In genomic region chr11:78162504-78162903, GRCm38 (mm10) we compare ENCODE assay signal across 8 mouse cellular contexts. TPM values are rescaled to one million over a fixed set of nuclear protein-coding genes. Genes with fewer than 3 reads are reported as not detected.
DNase-seq lines count a peak whose midpoint lies in the region; ATAC-seq lines count a peak whose summit lies in the region.

No protein-coding gene starts in this region.

- H3K27ac ChIP-seq in heart, embryonic 13.5 days (replicated peaks) = peak overlapping the region; percentile 96
- H3K27ac ChIP-seq in forebrain, embryonic 13.5 days = peak overlapping the region; percentile 99
- H3K27ac ChIP-seq in kidney, embryonic 14.5 days (ENCODE audit: low read depth, low read length) = peak overlapping the region; percentile 99; the same call in 1 of the 2 replicates
- H3K27ac ChIP-seq in midbrain, embryonic 12.5 days (replicated peaks) = peak overlapping the region; percentile 99

- H3K4me1 ChIP-seq in heart, embryonic 13.5 days = peaks cover 45% of the 10 kb centered on the region
- H3K4me1 ChIP-seq in forebrain, embryonic 13.5 days = peaks cover 44% of the 10 kb centered on the region
- peaks cover 31% of the 10 kb centered on the region for H3K4me1 ChIP-seq in kidney, embryonic 14.5 days (ENCODE audit: control insufficient read depth, insufficient read depth, low read length)
- H3K4me1 ChIP-seq in midbrain, embryonic 12.5 days = peaks cover 34% of the 10 kb centered on the region

- H3K9ac ChIP-seq in heart, embryonic 13.5 days = peak overlapping the region; percentile 94
- peak overlapping the region; percentile 99; the same call in 1 of the 2 replicates for H3K9ac ChIP-seq in forebrain, embryonic 13.5 days
- peak overlapping the region; percentile 99; the same call in 1 of the 2 replicates for H3K9ac ChIP-seq in kidney, embryonic 14.5 days (ENCODE audit: low read depth, low read length)
- peak overlapping the region; percentile 99; the same call in 1 of the 2 replicates for H3K9ac ChIP-seq in midbrain, embryonic 12.5 days (replicated peaks)

- DNase-seq in heart, adult 18-20 months = no peak
- peak; percentile 43 for DNase-seq in Muller cell, postnatal 12 days (ENCODE audit: inconsistent ontology term)
- DNase-seq in urinary bladder, postnatal 25 days (ENCODE audit: low spot score) = no peak
- DNase-seq in thymus, adult 18-20 months = no peak

- H3K4me2 ChIP-seq in heart, embryonic 13.5 days = peak overlapping the region; percentile 80
- H3K4me2 ChIP-seq in forebrain, embryonic 13.5 days = peak overlapping the region; percentile 81
- peak overlapping the region; percentile 75 for H3K4me2 ChIP-seq in kidney, embryonic 14.5 days (replicated peaks; ENCODE audit: low read depth, low read length)
- H3K4me2 ChIP-seq in midbrain, embryonic 12.5 days (replicated peaks) = peak overlapping the region; percentile 75

- H3K9me3 ChIP-seq in heart, embryonic 13.5 days = no peaks in the 10 kb centered on the region
- no peaks in the 10 kb centered on the region for H3K9me3 ChIP-seq in forebrain, embryonic 13.5 days (replicated peaks)
- H3K9me3 ChIP-seq in kidney, embryonic 14.5 days (ENCODE audit: control insufficient read depth, low read length) = no peaks in the 10 kb centered on the region
- no peaks in the 10 kb centered on the region for H3K9me3 ChIP-seq in midbrain, embryonic 12.5 days

- no peaks in the 10 kb centered on the region for H3K27me3 ChIP-seq in heart, embryonic 13.5 days (replicated peaks)
- no peaks in the 10 kb centered on the region for H3K27me3 ChIP-seq in forebrain, embryonic 13.5 days
- H3K27me3 ChIP-seq in kidney, embryonic 14.5 days (ENCODE audit: control insufficient read depth, insufficient read depth, low read length) = no peaks in the 10 kb centered on the region
- H3K27me3 ChIP-seq in midbrain, embryonic 12.5 days = peaks cover 11% of the 10 kb centered on the region

- 68% methylated on average over 6 of the region's 6 CpGs for WGBS in heart, embryonic 13.5 days
- 36% methylated on average over 6 of the region's 6 CpGs for WGBS in forebrain, embryonic 13.5 days
- 39% methylated on average over 6 of the region's 6 CpGs for WGBS in kidney, embryonic 14.5 days
- WGBS in midbrain, embryonic 12.5 days = 59% methylated on average over 6 of the region's 6 CpGs

- peak overlapping the region; percentile 84 for H3K4me3 ChIP-seq in heart, embryonic 13.5 days
- H3K4me3 ChIP-seq in forebrain, embryonic 13.5 days = peak overlapping the region; percentile 99
- H3K4me3 ChIP-seq in kidney, embryonic 14.5 days (ENCODE audit: low read length) = peak overlapping the region; percentile 100; the same call in 1 of the 2 replicates
- H3K4me3 ChIP-seq in midbrain, embryonic 12.5 days = peak overlapping the region; percentile 100

- ATAC-seq in heart, embryonic 13.5 days (ENCODE audit: extremely low read depth, insufficient number of reproducible peaks, low FRiP score, low TSS enrichment) = no peak
- ATAC-seq in forebrain, embryonic 13.5 days = no peak
- ATAC-seq in kidney, embryonic 14.5 days (ENCODE audit: low FRiP score, low TSS enrichment) = no peak
- ATAC-seq in midbrain, embryonic 12.5 days (ENCODE audit: low FRiP score, low read depth) = no peak

- H3K36me3 ChIP-seq in heart, embryonic 13.5 days = peaks cover 50% of the 10 kb centered on the region
- peaks cover 51% of the 10 kb centered on the region for H3K36me3 ChIP-seq in forebrain, embryonic 13.5 days (ENCODE audit: poor library complexity, severe bottlenecking)
- peaks cover 50% of the 10 kb centered on the region for H3K36me3 ChIP-seq in kidney, embryonic 14.5 days (ENCODE audit: control insufficient read depth, insufficient read depth, low read length)
- H3K36me3 ChIP-seq in midbrain, embryonic 12.5 days = peaks cover 51% of the 10 kb centered on the region

RNA-seq across cellular contexts. Expression of gene Traf4, which starts 2.9 kb away (rescaled TPM):
- polyA plus RNA-seq in heart, embryonic 13.5 days (2015; fragmentation: Nextera tagmentation; extraction: Ambion mirVana) = 41.2 and 43.0 TPM in 2 replicates
- 1 to 10 TPM; 3.2 to 4.6 TPM for total RNA-seq in heart, adult 18-20 months (2021)
- polyA plus RNA-seq in forebrain, embryonic 13.5 days (2015; fragmentation: Nextera tagmentation; extraction: Ambion mirVana) = 114 and 121 TPM in 2 replicates
- polyA plus RNA-seq in kidney, embryonic 14.5 days (2014; fragmentation: Nextera tagmentation; extraction: Ambion mirVana) = 68.2 and 111 TPM in 2 replicates
- 126 and 138 TPM in 2 replicates for polyA plus RNA-seq in midbrain, embryonic 12.5 days (2016; fragmentation: Nextera tagmentation; extraction: Ambion mirVana)

RNA-seq across cellular contexts. Expression of gene Nek8, which starts 14.0 kb away (rescaled TPM):
- 12.7 and 13.2 TPM in 2 replicates for polyA plus RNA-seq in heart, embryonic 13.5 days (2015; fragmentation: Nextera tagmentation; extraction: Ambion mirVana)
- total RNA-seq in heart, adult 18-20 months (2021) = 1 to 10 TPM; 1.7 to 2.6 TPM
- 5.4 and 8.7 TPM in 2 replicates for polyA plus RNA-seq in forebrain, embryonic 13.5 days (2015; fragmentation: Nextera tagmentation; extraction: Ambion mirVana)
- 15.8 and 20.6 TPM in 2 replicates for polyA plus RNA-seq in kidney, embryonic 14.5 days (2014; fragmentation: Nextera tagmentation; extraction: Ambion mirVana)
- polyA plus RNA-seq in midbrain, embryonic 12.5 days (2016; fragmentation: Nextera tagmentation; extraction: Ambion mirVana) = 8.2 and 9.4 TPM in 2 replicates

RNA-seq across cellular contexts. Expression of gene Tlcd1, which starts 14.0 kb away (rescaled TPM):
- polyA plus RNA-seq in heart, embryonic 13.5 days (2015; fragmentation: Nextera tagmentation; extraction: Ambion mirVana) = 14.3 and 14.7 TPM in 2 replicates
- total RNA-seq in heart, adult 18-20 months (2021) = 10 to 100 TPM in 1 of 2 experiments, 1 to 10 TPM in 1; 3.2 to 10.6 TPM
- 4.7 and 7.6 TPM in 2 replicates for polyA plus RNA-seq in forebrain, embryonic 13.5 days (2015; fragmentation: Nextera tagmentation; extraction: Ambion mirVana)
- 23.1 and 28.1 TPM in 2 replicates for polyA plus RNA-seq in kidney, embryonic 14.5 days (2014; fragmentation: Nextera tagmentation; extraction: Ambion mirVana)
- 6.0 and 8.0 TPM in 2 replicates for polyA plus RNA-seq in midbrain, embryonic 12.5 days (2016; fragmentation: Nextera tagmentation; extraction: Ambion mirVana)

RNA-seq across cellular contexts. Expression of gene Rpl23a, which starts 20.9 kb away (rescaled TPM):
- polyA plus RNA-seq in heart, embryonic 13.5 days (2015; fragmentation: Nextera tagmentation; extraction: Ambion mirVana) = 833 and 868 TPM in 2 replicates
- total RNA-seq in heart, adult 18-20 months (2021) = 100 to 1,000 TPM; 866 to 935 TPM
- polyA plus RNA-seq in forebrain, embryonic 13.5 days (2015; fragmentation: Nextera tagmentation; extraction: Ambion mirVana) = 970 and 1,119 TPM in 2 replicates
- 1,650 and 2,291 TPM in 2 replicates for polyA plus RNA-seq in kidney, embryonic 14.5 days (2014; fragmentation: Nextera tagmentation; extraction: Ambion mirVana)
- polyA plus RNA-seq in midbrain, embryonic 12.5 days (2016; fragmentation: Nextera tagmentation; extraction: Ambion mirVana) = 905 and 958 TPM in 2 replicates

RNA-seq across cellular contexts. Expression of gene Rab34, which starts 25.7 kb away (rescaled TPM):
- polyA plus RNA-seq in heart, embryonic 13.5 days (2015; fragmentation: Nextera tagmentation; extraction: Ambion mirVana) = 57.5 and 60.9 TPM in 2 replicates
- total RNA-seq in heart, adult 18-20 months (2021) = 10 to 100 TPM in 1 of 2 experiments, 1 to 10 TPM in 1; 6.4 to 11.4 TPM
- polyA plus RNA-seq in forebrain, embryonic 13.5 days (2015; fragmentation: Nextera tagmentation; extraction: Ambion mirVana) = 39.7 and 42.1 TPM in 2 replicates
- 128 and 156 TPM in 2 replicates for polyA plus RNA-seq in kidney, embryonic 14.5 days (2014; fragmentation: Nextera tagmentation; extraction: Ambion mirVana)
- polyA plus RNA-seq in midbrain, embryonic 12.5 days (2016; fragmentation: Nextera tagmentation; extraction: Ambion mirVana) = 54.9 and 68.1 TPM in 2 replicates
